Mouse (Mus musculus) layer of hippocampus, adult 2 months (tissue): ENCODE results near the gene Fyttd1. TPM values are rescaled to one million over a fixed set of nuclear protein-coding genes. Genes with fewer than 3 reads are reported as not detected.
A peak's percentile ranks its signal among the peaks of the same experiment; 100 is the strongest.

ENCODE experiments used
- DNase-seq, 2 experiments: peaks; one replicate each; pipeline ENCODE4 v3.0.0; 2022; ENCODE audit warnings: low spot score in 2 of 2
- H3K27ac ChIP-seq: fragments of 200-600 bp; 2 replicates; pipeline ENCODE4 v1.8.1; 2022
- H3K4me3 ChIP-seq: fragments of 200-600 bp; 2 replicates; pipeline ENCODE4 v1.8.1; 2022; ENCODE audit warnings: mild to moderate bottlenecking
- CTCF ChIP-seq: fragments of 200-600 bp; conservative IDR thresholded peaks from 2 replicates; pipeline ENCODE4 v1.8.1; 2022; ENCODE audit warnings: antibody characterized with exemption, mild to moderate bottlenecking, moderate library complexity
- total RNA-seq, 2 experiments: library from RNA; stranded (reverse); gene quantifications; 2 replicates each; pipeline ENCODE4 v1.2.3; 2021

Fyttd1 gene
- total RNA-seq, 2 experiments from 2014 or later, result 110 TPM

DNA sequence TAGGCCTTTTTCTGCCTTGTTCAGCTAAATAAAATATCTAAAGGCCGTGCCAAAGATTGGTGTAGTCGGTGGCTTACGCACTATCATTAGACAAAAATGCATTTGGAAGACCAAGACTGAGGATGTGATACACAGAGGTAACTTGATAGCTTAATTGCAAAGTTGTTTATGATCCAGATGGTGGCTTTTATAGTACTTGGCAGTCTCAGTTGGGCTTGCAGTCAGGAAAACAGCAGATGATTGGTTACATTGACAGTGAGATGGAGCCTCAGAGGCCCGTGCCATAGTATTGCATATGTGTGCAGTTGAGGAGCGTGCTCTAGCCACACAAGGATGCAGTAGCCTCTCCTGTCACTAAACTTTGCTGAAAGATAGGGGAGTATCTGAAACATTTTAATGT, 65.4 kb downstream of the Fyttd1 start:
- Histone ChIP-seq H3K4me3 (no peak overlapping the region), H3K27ac (peak overlapping the region; percentile 33; the same call in 1 of the 2 replicates)
- TF ChIP-seq CTCF, result no peak
- peak in 1 of 2 experiments; percentile 19 for DNase-seq

GRCm38 (mm10) chr16:32945379-32945778, 68.1 kb downstream of the Fyttd1 start:
- no peak overlapping the region for H3K4me3 ChIP-seq
- peak overlapping the region; percentile 61 for H3K27ac ChIP-seq
- TF ChIP-seq CTCF, result no peak
- no peak for DNase-seq

DNA sequence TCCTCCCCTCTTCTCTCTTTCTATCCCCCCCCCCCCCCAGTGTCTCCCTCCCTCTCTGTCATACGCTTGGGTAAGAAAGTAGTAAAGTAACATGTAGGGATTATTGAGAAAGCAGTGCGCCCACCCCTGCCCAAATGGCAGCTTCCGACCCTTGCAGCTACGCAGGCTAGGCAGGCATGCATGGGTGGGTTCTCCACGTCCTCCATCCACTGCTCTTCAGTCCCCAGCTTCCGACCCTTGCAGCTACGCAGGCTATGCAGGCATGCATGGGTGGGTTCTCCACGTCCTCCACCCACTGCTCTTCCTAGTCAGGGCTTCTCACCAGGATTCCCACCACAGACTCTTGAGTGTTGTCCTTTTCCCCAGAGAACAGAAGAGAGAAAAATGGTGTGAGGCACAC, 70.7 kb downstream of the Fyttd1 start:
- DNase-seq, result no peak
- no peak for TF ChIP-seq CTCF
- Histone ChIP-seq H3K27ac (no peak overlapping the region), H3K4me3 (no peak overlapping the region)

DNA sequence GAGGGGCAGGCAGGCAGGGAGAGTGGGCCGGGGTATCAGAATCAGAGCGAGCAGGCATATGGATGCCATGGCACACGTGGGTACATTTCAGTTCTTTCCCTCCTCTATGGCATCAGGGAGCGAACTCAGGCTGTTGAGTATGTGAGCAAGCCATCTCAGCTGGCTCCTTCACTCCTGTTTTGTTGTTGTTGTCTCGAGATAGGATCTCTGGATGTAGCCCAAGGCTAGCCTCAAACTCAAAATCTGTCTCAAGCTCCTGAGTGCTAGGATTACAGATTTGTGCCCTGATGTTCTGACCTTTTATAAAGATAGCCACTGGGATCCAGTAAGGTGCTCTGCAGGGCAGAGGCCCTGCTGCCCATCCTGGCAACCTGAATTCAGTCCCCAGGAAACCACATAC, 71.4 kb downstream of the Fyttd1 start:
- Histone ChIP-seq H3K27ac (no peak overlapping the region), H3K4me3 (no peak overlapping the region)
- TF ChIP-seq CTCF, result no peak
- DNase-seq, result no peak

DNA sequence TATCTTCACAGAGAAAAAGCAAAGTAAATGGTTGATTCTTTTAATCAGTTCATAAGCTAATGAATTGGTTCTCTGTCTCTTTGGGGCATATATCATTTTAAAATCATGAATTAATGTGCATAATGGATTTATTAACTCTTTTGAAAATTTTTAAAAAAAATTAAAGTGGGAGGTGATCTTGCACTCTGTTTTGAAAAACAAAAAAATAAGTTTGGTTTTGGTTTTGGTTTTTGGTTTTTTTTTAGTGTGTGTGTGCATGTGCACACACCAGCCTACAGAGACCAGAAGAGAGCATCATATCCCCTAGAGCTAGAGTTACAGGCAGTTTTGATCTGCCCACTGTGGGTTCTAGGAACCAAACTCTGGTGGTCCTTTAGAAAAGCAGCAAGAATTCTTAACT, 72.0 kb downstream of the Fyttd1 start:
- no peak overlapping the region for H3K4me3 ChIP-seq
- TF ChIP-seq CTCF, result no peak
- no peak for DNase-seq

GRCm38 (mm10) chr16:32951074-32951473, 73.8 kb downstream of the Fyttd1 start:
- TF ChIP-seq CTCF, result peak; percentile 61
- DNase-seq, result no peak
- Histone ChIP-seq H3K4me3 (no peak overlapping the region), H3K27ac (no peak overlapping the region)

More for the DNA sequence above, 72.0 kb downstream of the Fyttd1 start:
- H3K27ac ChIP-seq, result no peak overlapping the region

- no peak for DNase-seq
- H3K27ac ChIP-seq, result no peak overlapping the region
- no peak for TF ChIP-seq CTCF
- H3K4me3 ChIP-seq, result no peak overlapping the region
Measured at GRCm38 (mm10) chr16:32953806-32954205, 76.5 kb downstream of the Fyttd1 start.

DNA sequence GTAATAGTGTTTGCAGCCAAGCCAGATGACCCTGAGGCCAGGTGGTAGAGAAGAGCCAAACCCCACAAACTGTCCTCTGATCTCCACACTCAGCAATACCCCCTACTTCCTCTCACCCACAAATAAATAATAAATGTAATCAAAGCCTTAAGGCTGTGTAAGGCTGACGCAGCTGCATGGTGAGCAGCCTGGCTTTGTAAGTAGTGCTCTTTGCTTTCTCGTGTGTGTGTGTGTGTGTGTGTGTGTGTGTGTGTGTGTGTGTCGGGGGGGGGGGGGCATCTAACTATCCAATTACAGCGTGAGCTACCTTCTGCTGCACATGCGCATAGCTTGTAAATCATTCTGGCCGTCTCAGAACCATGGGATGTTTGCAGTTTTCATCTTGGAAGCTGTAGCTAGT, 77.0 kb downstream of the Fyttd1 start:
- no peak for DNase-seq
- TF ChIP-seq CTCF, result no peak
- Histone ChIP-seq H3K4me3 (no peak overlapping the region), H3K27ac (no peak overlapping the region)

DNA sequence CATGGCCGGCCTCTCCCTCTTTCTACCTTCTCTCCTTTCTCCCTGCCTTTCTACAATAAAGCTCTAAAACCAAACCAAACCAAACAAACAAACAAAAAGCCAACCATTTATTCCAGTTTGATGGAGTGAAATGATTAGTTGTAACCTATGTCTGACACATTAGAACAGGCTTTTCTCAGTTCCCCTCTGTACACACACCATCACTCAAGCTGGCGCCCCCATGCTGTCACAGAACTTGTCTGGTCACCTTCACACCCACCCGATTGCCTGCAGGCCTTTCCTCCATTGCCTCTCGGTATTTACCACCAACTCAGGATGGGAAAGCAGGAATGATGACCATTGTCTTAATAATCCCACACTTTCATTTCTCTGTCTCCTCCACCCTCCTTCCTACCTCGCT, 79.6 kb downstream of the Fyttd1 start:
- no peak for TF ChIP-seq CTCF
- no peak for DNase-seq

More for the DNA sequence above, 79.6 kb downstream of the Fyttd1 start:
- Histone ChIP-seq H3K4me3 (no peak overlapping the region), H3K27ac (no peak overlapping the region)

Other genes with a start within 250 kb of the Fyttd1 start
- gene Tnk2, start 233.6 kb upstream of the Fyttd1 start, total RNA-seq, result 100 to 1,000 TPM; 210 to 212 TPM
- not detected for gene Muc4, start 141.6 kb upstream of the Fyttd1 start, total RNA-seq
- gene Muc20, start 80.1 kb upstream of the Fyttd1 start, total RNA-seq, result not detected
- not detected for gene Smbd1, start 67.0 kb upstream of the Fyttd1 start, total RNA-seq
- 10 to 100 TPM; 59.2 to 59.3 TPM for gene Rubcn, start 266 bp downstream of the Fyttd1 start, total RNA-seq
- 10 to 100 TPM; 41.0 to 48.2 TPM for gene Lrch3, start 36.6 kb downstream of the Fyttd1 start, total RNA-seq
- gene Iqcg, start 178.7 kb downstream of the Fyttd1 start, total RNA-seq, result 1 to 10 TPM; 4.8 to 5.4 TPM
- gene Rpl35a, start 179.0 kb downstream of the Fyttd1 start, total RNA-seq, result 100 to 1,000 TPM; 323 to 325 TPM
- gene Lmln, start 185.0 kb downstream of the Fyttd1 start, total RNA-seq, result 10 to 100 TPM; 11.5 to 16.8 TPM